Mouse (Mus musculus) left cerebral cortex, postnatal 25 days (tissue): ENCODE measurements around the gene Abtb2. TPM values are rescaled to one million over a fixed set of nuclear protein-coding genes. Genes with fewer than 3 reads are reported as not detected.

ENCODE experiments used
- DNase-seq, 2 experiments: peaks; one replicate each; pipeline ENCODE4 v3.0.0; 2022; ENCODE audit warnings: low spot score in 2 of 2, mixed read lengths in 1 of 2
- intact Hi-C: fragments of 180-260 bp; cut with DNase I; formaldehyde crosslinking; loops from one replicate; pipeline ENCODE4 v1.15.1; 2025
- total RNA-seq, 2 experiments: library from RNA; stranded (reverse); gene quantifications; 2 replicates each; pipeline ENCODE4 v1.2.3; 2021

The Abtb2 gene
- total RNA-seq, 2 experiments from 2014 or later = 9.8 to 11.4 TPM

DNA sequence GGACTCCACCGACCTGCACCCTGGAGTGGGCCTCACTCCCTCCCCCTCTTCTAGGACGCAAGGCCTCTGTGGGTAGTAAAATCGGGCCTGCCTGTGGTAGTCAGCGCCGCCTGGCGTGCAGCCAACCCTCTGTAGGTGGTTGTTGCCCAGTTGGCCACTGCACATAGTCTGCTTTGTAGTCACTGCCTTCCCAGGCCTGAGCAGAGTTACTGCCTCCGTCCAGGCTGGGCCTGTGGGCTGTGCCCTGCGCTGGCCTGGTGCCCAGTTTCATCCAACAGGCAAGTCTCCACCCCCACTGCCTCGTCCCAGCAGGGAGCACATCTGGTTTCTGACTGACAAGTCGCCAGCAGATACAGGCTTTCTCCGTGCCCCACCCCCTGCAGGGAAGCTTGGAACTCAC lies 140.1 kb downstream of the Abtb2 start:
- intact Hi-C loops = loop anchor here (5.0 kb wide), 1 partner anchor 249 kb away; no protein-coding TSS in a partner anchor
- peak; percentile 54 to 76 for DNase-seq

GRCm38 (mm10) chr2:103707056-103707776 lies 141.1 kb downstream of the Abtb2 start:
- intact Hi-C loops = loop anchor here (5.0 kb wide), 1 partner anchor 250 kb away; no protein-coding TSS in a partner anchor
- DNase-seq = no peak

GRCm38 (mm10) chr2:103710849-103711248 lies 144.7 kb downstream of the Abtb2 start:
- intact Hi-C loops = no loop called here

DNA sequence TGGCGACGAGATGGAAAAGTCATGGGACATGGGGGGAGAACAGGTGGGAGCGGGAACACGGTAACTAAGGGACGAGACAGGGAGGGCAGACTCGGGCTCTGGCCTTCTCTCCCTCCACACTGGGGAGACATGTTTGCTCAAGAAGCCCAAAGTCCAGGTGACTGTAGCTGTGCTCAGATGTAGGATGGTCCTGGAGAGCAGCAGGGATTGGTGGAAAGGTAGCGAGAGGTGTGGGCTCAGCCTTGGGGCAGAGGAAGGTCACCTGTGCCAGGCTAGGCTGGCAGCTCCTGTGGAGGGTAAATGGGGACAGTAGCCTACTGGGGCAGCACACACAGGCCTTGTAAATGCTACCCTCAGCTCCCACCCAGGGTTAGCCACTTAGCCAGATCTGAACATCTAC lies 147.7 kb downstream of the Abtb2 start:
- intact Hi-C loops = no loop called here
- DNase-seq = no peak

More at GRCm38 (mm10) chr2:103710849-103711248, 144.7 kb downstream of the Abtb2 start:
- DNase-seq = no peak

DNA sequence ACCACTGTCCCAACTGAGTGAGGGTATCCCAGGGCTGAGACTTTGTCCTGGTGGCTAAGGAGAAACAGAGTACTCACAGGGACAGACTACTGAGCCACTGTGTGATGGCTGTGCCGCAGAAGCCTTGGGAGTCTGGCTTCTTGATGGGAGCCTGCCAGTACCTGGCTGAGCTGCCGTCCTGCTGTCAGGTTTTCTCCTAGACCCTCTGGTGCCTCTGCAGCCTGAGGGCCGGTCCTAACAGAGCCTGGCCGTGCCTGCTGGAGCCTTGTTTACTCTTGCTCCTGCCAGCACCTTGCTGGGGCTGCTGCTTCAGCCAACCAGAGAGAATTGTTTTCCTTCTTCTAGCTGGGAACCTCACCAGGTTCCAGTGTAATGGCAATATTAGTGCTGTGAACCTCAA lies 148.3 kb downstream of the Abtb2 start:
- intact Hi-C loops = no loop called here
- DNase-seq = no peak

- intact Hi-C loops = loop anchor here (1.0 kb wide), 1 partner anchor 154 kb away; no protein-coding TSS in a partner anchor
- peak; percentile 64 to 79 for DNase-seq
Observed at GRCm38 (mm10) chr2:103718594-103719291, 152.6 kb downstream of the Abtb2 start.

- intact Hi-C loops = loop anchor here (1.0 kb wide), 1 partner anchor 155 kb away; no protein-coding TSS in a partner anchor
- no peak for DNase-seq
Observed at GRCm38 (mm10) chr2:103719292-103719646, 153.2 kb downstream of the Abtb2 start.

DNA sequence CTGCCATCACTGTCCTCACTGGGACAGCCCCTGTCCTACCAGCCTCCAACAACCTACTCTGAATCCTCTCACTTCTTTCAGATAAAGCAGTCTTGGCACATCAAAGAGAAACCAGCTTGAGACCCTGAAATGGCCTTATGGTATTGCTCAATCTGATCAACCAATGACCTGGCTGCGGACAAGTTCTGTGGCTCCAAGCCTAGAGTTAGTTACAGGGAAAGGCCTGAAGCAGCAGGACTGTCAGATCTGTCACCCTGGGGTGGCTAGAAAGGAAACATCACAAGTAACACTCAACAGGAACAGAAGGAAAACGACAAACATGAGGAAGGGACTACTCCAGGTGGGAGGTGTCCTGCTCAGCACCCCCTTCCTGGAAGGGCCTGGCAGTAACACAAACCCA lies 158.4 kb downstream of the Abtb2 start:
- DNase-seq = no peak
- intact Hi-C loops = no loop called here

GRCm38 (mm10) chr2:103728027-103728540 lies 162.0 kb downstream of the Abtb2 start:
- intact Hi-C loops = no loop called here
- no peak for DNase-seq

GRCm38 (mm10) chr2:103730999-103731398 lies 164.9 kb downstream of the Abtb2 start:
- intact Hi-C loops = no loop called here
- DNase-seq = peak; percentile 72 to 93

- intact Hi-C loops = no loop called here
- no peak for DNase-seq
Observed at GRCm38 (mm10) chr2:103731423-103731822, 165.3 kb downstream of the Abtb2 start.

DNA sequence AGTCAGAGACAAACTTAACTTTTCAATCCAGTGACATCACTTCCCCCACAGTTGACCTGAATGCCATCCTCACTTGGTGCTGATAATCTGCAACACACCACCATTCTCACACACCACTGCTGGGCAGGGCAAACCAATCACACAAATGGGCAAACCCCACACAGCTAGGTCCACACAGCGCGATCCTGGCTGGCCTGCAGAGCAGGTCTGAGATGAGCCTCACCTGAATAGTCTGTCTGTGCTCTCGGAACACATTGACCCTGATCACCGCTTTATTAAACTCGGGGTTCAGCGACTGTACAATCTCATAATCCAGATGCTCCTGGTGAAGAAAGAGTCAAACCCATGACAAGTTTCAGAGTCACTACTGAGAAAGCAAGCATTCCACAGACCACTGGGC lies 176.7 kb downstream of the Abtb2 start:
- DNase-seq = no peak
- intact Hi-C loops = no loop called here

DNA sequence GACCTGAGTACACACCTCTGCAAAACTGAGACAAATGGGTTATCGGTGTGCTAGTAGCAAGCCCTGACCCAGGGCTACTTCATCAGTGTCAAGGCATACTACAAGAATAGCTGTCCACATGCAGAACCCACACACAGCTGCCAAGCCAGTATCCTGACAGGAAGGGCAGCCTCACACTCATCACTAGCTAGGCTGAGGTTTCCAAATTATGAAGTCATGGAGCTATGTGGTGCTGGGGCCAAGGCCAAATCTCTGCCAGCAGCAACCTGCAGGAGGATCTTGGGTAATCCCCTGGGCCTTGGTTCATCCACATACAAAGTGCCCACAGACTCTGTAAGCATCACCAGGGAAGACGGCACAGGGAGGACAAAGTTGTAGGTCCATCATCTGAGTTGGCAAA lies 177.4 kb downstream of the Abtb2 start:
- intact Hi-C loops = no loop called here
- DNase-seq = no peak

DNA sequence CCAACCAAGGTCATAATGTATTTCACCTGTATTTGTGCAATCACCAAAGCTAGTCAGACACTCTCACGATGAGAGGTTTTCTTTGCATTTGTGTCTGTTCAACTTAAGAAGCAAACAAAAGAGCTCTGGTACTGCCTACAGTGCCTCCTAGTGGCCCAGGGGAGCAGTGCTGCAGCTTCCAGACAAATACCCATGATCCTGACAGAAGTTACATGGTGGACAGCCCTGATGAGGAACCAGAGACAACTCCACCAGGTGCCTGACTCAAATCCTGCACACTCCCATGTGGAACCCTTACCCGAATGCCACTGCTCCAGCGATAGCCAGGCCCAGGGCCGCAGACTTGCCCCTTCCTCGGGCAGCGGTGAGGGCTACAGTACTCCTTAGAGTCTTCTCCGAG lies 177.9 kb downstream of the Abtb2 start:
- peak; percentile 49 to 66 for DNase-seq
- intact Hi-C loops = no loop called here

DNA sequence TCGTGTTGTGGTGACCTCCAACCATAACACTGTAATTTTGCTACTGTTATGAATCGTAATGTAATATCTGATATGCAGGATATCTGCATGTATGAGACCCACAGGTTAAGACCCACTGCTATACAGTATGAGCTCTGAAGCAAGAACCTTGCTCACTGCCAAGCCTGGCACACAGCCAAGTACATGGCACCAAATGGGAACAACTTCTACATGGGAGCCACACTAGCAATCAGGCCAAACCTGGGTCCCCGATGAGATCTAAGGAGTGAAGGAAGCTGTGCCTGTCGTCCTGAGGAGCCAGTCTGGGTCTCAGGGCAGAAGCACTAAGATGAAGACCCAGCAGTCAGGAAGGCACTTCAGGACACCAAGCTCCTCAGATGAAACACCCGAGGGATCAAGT lies 179.4 kb downstream of the Abtb2 start:
- intact Hi-C loops = no loop called here
- no peak for DNase-seq

- no peak for DNase-seq
- intact Hi-C loops = no loop called here
Observed at GRCm38 (mm10) chr2:103746096-103746495, 180.0 kb downstream of the Abtb2 start.

- DNase-seq = no peak
- intact Hi-C loops = no loop called here
Observed at GRCm38 (mm10) chr2:103746761-103747160, 180.7 kb downstream of the Abtb2 start.

DNA sequence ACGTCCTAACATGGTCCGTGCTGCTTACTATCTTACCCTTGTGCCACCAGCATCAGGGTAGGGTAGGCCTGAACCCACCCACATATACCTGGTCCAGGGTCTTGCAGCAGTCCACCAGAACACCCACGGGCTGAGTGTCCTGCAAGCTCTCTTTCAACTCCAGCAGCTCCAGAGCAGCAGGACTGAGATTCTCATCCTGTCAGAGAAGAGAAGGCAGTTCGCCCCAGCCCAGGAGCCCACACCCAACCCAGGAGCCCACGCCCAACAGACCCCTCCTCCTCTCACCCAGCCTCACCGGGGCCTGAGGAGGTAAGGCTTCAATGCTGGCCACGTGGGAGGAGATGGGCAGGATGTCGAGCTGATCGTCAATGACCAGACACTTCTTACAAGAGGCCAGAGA lies 181.8 kb downstream of the Abtb2 start:
- intact Hi-C loops = no loop called here
- no peak for DNase-seq

- intact Hi-C loops = no loop called here
- DNase-seq = no peak
Observed at GRCm38 (mm10) chr2:103749091-103749490, 183.0 kb downstream of the Abtb2 start.

DNA sequence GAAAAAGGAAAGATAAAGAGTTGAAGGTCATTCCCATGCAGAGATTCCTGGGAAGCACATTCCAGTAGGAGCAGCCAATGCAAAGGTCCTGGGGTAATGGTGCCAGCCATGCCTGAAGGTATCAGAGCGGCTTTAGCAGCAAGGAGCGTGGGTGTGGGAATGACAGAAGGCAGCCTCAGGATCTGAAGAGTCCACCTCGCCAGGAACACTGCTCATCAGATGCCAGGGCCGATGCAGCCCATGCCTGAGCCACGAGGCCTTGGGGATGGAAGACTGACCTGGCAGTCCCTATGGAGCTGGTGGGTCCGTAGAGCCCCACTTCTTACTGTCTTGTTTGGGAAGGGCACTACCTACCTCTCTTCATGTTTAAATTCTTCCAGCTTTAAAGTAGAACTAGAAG lies 185.7 kb downstream of the Abtb2 start:
- no peak for DNase-seq
- intact Hi-C loops = no loop called here

GRCm38 (mm10) chr2:103754614-103755013 lies 188.5 kb downstream of the Abtb2 start:
- intact Hi-C loops = no loop called here
- no peak for DNase-seq
